Mouse (Mus musculus) thymus, adult 2 months (tissue): Measurements from ENCODE around the gene Cdc42bpa.

ENCODE experiments used
- CTCF ChIP-seq: fragments of 200-500 bp; IDR thresholded peaks from 2 replicates; pipeline ENCODE4 v1.5.1; 2012; ENCODE audit warnings: mild to moderate bottlenecking, control low read depth, low read length, moderate library complexity, borderline replicate concordance; ENCODE audit not compliant: control insufficient read depth, poor library complexity, insufficient read depth; ENCODE audit errors: extremely low read depth
- POLR2A ChIP-seq: fragments of 200-500 bp; IDR thresholded peaks from 2 replicates; pipeline ENCODE4 v1.6.1; 2012; ENCODE audit warnings: mild to moderate bottlenecking, low read length, control low read depth, moderate library complexity; ENCODE audit not compliant: control insufficient read depth, poor library complexity, insufficient read depth; ENCODE audit errors: extremely low read depth

GRCm38 (mm10) chr1:180199715-180200050 is 239.4 kb downstream of the Cdc42bpa start:
- TF ChIP-seq CTCF (no peak), POLR2A (no peak)
